Mouse (Mus musculus) heart, postnatal 10 days (tissue): ENCODE measurements at regions not wholly inside any gene's neighbourhood (a gene's known extent, or its start where the extent isn't known, plus 50 kb on each side); places are given as distances from the start of the nearest gene placed in this dataset.

Experiments
- DNase-seq, 2 experiments: peaks; one replicate each; pipeline ENCODE4 v3.0.0; 2021
- intact Hi-C: fragments of 180-260 bp; cut with DNase I; formaldehyde crosslinking; loops from one replicate; pipeline ENCODE4 v1.15.1; 2025

DNA sequence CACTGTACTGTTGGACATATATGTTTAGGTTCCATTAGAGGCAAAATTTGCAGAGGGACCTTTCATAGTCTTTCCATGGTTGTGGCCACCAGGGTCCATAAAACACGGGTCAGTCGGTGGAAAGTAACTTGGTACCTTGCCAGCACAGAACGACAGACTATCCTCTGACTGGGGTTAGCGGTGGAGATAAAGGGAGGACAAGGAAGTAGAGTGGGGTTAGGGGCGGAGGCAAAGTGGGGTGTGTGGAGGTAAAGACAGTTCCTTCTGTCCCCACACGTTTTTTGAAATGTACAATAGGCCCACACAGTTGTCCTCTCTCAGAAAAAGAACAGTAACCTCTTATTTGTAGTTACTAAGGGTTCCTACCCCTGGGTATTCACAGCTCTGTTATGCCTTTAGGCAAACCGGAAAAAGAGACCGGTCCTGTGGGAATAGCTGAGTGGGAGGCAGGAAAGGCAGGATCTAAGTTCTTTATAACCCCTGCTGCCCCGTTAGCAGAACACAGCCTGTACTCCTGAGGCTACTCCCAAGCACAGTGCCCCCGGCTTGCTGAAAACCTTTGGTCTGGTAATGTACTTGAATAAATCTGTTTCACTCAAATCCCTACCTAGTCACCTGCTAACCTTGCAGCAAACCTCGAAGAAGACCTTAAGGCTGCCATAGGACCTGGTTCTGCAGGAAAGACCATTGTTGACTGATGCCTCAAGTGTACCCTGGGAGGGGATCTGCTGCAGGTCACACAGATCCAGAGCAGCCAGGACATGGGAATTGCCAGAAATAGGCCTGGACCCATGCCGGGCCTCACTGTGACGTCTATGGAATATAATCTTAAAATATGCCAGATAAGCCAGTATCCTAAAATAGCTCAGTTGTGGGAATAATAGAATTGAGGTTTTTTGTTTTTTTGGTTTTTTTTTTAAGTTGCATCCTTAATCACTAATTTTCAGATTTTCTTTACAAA lies 51.6 kb upstream of the Gm29133 start:
- intact Hi-C loops = no loop called here
- DNase-seq = peak; percentile 57 to 65
